Mouse (Mus musculus) adrenal gland, postnatal 14 days (tissue): Measurements from ENCODE around the gene Vav2. TPM values are rescaled to one million over a fixed set of nuclear protein-coding genes. Genes with fewer than 3 reads are reported as not detected.

Source experiments
- DNase-seq: peaks from one replicate; pipeline ENCODE4 v3.0.0; 2021; ENCODE audit warnings: mixed read lengths
- long read RNA-seq, 2 experiments: library from polyadenylated mRNA; stranded (forward); transcript quantifications; one replicate each; pipeline ENCODE4 v2.0.0; 2021
- total RNA-seq: library from RNA; stranded (reverse); gene quantifications from 2 replicates; pipeline ENCODE4 v1.2.3, GENCODE M21; 2021

Gene Vav2
- total RNA-seq = 21.7 and 28.3 TPM in 2 replicates
- long read RNA-seq, experiment 1, partial matches to known transcripts = 6 of 26 reads
- long read RNA-seq, experiment 1, other reads (novel, unspliced or antisense) = 20 of 26 reads
- long read RNA-seq, experiment 2, partial matches to known transcripts = 2 of 16 reads
- long read RNA-seq, experiment 2, other reads (novel, unspliced or antisense) = 14 of 16 reads

DNA sequence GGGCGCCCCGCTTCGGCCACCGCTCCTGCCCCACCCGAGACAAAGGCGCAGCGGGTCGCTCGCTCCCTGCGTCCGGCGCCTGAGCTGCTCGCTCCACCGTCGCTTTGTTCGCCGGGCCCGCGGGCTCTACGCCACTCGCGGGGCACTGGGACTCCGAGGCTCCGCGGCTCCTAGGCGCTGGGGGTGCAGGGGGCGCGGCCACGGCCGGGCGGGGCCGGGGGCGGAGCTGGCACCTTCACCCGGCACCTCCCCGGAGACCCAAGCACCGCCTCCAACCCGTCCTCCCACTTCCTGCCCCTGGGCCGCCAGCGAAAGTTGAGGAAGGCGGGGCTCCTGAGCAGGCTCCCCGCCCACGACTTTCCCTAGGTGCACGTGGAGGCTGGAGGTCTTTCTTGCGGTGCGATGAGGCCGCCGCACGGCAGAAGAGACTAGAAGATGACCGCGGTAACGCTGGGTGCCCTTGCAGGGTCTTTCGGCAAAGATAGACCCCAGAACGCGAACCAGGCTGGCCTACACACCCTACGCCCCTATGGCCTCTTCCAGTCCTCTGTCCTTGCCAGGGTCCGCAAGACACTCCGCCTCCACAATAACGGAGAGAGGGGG is at the start of gene Vav2:
Gene Vav2, minus strand, starts transcription at position 179 of the 603 bp plus-strand sequence.
- peak; percentile 98 for DNase-seq

DNA sequence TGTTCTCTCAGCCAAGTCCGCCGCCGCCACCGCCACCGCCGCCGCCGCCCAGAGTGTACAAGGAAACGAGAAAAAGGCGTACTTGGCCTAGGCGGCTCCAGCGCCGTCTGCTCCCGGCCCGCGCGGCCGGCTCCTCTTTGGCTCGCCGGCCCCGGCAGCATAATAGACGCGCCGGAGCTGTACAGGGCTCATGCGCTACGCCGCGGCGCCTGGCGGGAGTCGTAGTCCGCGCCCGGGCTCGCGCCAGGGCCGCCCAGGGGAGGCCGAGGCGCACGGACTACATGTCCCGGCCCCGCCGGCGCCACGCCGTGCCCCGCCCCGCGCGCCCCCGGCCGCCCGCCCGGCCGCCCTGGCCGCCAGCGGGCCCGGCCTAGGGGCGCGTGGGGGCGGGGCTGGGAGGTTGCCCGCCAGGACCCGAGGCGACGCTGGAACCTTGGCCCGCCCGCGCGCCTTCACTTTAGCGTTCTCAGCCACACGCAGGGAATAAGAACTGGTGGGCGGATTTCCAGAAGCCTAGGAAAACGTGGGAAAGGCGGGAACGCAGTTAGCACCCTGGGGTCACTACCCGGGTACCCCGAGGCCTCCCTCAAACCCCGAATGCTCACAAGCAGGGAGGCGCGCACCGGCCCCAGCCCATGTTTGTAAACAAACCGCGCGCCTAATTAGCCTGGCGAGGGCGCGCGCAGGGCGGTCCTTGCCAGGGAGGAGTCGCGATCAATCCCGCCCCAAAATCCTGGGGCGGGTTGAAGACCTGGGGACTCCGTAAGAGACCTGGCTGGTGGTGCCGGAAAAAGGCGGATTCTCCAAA is 48.9 kb upstream of the Vav2 start:
- DNase-seq = peak; percentile 96

DNA sequence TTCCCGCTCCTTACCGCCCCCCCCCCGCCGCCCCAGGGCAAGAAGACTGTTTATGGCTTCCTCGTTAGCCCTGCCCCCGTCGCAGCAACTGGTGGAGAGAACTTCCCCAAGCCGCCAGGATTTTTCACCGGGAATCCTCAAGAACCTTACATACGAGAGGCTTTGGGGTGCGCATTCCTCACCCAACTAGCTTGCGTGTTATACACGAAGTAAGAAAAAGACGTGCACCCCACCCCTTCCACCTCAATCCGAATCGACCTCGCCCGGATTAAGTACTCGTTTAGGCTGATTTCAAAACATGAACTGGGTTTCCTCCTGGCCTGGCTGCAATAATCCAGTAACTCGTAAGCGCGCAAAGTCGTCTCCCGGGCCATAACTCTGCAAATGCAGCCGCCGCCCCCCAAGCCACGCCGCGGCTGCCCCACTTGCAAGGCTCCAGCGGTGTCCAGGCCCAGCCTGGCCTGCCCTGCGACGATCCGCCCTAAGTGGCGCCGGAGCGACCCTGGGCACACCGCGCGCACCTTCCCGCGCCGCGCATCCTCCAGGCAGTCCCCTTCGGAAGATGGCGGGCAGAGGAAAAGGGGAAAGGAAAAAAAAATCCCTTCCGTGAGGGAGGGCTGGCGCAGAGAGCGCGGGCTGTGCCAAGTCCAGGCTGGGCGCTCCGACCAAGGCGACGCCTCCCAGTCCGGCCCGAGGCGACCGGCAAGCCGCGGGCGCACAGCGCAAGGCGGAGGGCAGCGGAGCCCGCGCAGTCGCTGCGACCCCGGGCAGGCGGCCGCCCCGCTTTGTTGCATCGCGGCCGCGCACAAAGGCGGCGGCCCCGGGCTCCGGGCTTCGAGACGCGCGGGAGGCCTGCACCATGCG is 48.0 kb upstream of the Vav2 start:
- DNase-seq = peak; percentile 72

DNA sequence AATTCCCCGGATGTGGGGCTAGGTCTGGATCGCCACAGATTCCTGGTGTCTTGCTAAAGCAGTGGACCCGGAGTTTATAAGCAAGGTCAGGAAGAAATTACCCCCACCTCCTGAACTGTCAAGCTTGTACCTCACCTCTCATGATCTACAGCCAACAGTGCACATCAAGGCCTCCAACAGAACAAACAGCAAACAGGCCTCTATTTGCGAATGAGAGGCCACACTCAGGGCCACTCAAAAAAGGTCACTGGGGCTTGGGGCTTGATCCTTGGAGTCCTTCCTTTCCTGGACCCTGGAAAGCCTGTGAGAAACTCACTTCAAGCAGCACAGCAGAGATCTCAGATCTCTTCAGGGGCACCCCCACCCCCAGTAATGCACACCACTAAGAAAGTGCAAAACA is 47.1 kb upstream of the Vav2 start:
- peak; percentile 51 for DNase-seq

DNA sequence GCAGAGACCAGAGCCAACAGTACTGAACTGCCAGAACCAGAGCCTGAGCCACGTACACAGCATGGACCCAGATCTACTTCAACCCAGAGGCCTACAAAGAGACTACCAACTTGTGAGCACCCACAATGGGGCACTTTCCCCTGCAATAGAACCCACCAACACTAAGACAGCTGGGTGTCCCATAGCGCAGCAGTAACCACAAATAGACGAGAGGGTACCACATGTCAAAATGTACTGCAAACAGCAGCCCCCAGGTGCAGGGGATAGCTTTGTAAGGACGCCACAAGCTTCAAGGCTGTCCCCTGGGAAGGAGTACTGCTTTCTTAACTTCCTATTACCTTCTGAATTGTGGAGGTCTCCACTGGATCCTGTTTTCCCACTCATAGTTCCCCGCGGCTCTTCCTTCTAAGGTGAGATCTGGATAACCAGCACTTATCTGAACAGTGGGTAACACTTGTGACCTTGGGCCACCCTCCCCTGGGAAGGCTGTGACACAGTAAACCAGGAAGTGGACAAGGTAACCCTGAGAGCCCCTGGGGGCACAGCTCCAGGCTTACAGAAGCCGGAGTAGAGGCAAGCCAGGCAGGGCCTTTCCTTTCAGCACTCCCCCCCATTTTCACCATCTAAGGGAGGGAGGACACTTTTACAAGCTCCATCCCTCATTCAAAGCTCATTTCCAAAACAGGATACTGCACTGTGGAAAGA is 46.4 kb upstream of the Vav2 start:
- DNase-seq = peak; percentile 69

DNA sequence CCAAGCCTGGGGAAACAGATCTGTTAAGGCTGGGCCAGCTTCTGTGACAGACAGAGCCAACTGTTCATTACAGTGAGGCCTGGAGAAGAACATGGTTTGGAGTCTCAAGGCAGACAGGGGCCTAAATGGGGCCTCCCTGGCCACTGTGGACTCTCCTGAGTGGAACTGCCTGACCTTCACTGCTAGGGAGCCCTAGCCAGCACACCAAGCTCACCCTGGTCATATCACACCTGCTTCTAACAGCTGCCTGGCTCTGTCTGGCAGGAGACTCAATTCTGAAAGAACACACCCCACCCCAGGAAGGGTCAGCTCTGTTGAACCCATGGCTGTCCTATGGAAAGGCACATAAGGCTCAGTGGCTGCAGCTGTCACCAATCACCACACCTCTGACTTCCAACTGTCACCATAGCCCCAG is 44.3 kb upstream of the Vav2 start:
- DNase-seq = no peak

DNA sequence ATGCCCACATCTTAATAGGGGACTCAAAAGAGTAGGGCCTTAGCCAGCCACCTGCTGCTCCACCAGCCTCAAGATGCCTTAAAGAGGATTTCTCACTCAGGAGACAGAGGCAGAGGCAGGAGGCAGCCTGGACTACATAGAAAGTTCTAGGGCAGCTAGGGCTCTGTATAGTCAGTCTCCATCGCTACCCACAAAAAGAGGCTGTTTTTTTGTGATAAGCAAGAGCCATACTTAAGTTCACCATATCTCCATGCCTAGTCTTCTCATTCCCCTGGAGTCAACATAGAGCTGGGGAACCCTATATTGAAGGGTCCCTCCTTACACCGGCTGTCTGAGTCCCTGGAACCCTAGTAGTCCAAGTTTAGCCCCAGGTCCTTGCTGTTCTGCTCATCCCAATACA is 43.7 kb upstream of the Vav2 start:
- no peak for DNase-seq

DNA sequence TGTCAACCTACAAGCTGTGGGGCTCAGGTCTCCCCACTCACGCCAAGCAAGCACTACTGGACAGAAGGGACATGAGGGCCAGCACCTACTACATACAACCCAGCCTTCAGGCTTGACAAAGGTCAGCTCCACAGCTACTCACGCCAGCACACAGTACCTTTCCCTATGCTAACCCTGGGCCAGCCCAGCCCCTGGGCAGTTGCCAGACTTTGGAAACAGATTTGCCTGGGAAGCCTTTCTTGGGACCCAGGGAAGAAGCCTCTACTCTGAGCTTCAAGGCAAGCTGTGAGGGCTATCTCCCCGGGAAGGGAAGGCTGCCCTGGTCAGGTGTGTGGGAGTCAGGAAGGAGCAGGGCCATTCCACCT is 43.1 kb upstream of the Vav2 start:
- DNase-seq = peak; percentile 72

DNA sequence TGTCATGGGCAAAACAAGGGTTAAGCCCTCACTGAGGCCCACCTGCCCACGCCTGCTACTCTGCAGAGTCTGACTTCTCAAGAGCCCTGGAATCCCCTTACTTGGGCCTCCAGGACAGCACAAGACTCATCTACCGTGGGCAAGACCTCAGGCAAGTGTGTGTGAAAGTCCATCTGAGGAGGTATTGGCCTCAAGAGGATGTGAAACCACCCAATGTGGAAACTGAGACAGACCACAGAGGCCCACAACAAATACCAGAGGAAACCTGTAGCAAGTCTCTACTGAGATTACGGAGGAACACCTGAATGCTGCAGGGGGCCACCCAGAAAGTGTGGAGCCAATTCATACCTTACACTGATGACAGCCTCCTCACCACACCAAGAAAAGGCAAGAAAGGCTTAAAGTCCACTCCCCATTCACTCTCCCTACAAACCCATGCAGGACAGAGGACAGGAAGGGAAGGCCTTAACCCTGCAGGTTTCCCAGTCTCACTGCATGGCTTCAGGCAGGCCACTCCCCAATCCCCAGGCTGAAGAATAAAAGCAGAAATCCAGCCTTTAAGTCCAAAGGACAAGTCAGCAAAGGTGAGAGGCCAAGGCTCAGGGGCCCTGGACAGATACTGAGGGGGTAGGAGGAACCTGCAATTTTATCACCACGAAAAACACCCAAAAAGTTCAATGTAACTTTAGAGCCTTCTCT is 42.6 kb upstream of the Vav2 start:
- no peak for DNase-seq

DNA sequence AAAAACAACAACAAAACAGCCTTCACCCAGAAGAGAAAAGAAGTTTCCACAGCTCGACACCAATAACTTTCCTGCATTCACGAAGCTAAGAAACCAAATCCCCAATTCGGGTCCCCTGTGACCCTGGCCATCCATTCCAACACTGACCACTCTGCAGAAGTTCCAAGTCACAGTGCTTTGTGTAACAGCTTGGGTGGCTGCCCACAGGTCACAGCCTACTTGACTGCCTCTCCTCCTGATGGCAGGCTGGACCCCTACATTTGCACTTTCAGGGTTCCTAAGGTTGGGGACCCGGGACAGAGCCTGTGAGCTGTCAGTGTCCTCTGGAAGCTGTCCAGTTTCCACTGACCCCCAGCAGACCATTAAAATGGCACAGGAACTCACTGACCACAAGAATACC is 36.1 kb upstream of the Vav2 start:
- peak; percentile 17 for DNase-seq

DNA sequence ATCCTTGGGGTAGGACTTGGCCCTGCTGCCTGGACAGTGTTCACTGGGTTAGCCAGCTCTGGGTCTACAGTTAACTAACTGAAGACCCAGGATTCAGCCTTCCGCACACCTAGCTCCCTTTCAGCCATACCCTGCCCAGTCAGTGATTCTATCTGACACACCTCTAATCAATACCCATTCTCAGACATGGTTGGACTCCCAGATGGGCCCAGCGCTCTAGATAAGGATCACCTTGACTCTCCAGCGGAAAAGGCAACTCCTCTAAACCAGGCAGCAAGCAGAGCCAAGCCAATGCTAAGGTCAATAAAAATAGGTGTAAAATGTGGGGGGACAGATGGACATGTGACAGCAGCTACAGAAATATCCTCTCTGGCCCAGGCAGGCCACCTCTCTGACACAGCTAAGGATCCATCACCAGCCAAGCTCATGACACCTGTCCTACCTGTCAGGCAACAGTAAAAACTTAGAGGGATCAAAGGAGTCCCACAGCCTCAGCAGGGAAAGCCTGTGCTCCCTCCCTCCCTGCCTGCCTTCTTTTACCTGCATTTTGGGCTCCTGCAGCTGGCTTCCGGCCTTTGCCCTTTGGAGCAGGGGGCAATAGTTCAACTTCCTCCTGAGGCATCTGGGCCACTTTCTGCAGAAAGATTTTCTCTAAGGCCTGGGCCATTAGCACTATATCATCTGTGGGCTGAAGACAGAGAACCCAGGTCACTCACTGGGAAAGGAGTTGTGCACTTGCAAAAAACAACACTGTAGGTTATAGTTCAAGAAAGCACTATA is 35.2 kb upstream of the Vav2 start:
- peak; percentile 3 for DNase-seq

DNA sequence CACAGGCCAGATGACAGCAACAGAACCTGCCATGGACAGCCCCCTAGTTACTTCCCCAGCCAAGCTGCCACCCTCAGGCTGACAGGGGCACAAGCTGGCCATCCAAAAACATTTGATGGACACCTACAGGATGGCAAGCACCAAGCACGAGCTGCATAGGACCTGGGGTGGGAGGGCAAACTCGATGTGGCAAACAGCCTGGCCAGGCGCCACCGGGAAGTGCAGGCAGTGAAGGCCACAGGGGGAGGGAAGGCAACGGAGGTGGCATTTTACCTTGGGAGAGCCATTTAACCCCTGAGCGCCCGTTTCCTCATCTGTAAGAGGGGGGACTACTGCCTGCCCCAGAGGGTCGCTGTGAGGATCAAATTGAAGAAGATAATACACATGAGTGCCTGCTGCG is 33.8 kb upstream of the Vav2 start:
- DNase-seq = peak; percentile 90

DNA sequence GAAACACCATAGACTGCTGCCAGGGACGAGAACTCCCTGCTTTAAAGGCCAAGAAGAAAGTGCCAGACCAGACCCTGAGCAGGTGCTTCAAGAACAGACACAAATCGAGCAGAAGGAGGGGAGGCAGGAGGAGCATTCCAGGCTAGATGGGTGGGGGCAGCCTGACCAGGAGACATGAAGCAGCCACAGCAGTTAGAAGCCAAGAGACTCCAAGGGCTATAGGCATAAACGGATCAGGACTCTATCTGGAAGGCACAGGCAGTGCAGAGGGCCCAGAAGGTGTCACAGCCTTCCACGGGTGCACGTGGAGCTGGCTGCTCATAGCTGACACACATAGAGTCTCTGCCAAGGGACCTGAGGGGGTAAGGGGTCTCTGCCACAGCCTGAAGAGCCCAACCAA is 33.3 kb upstream of the Vav2 start:
- DNase-seq = no peak

DNA sequence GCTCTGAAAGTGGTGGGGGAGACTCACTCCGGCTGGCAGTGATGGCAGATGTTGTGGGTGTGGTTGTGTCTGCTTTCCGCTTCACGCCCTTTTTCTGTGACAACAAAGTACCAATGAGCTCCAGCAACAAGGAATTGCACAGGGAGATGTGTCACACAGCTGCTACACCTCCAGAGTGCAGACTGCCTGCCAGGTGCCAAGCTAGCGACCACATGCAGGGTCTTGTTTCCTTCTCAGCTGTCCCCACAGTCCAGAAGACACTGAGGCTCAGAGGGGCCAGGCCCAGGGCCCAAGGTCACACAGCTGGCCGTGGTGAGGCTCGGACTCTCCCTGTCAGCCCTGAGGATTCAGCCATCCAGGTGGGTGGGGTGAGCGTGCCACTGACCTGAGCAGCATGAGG is 32.9 kb upstream of the Vav2 start:
- peak; percentile 6 for DNase-seq

DNA sequence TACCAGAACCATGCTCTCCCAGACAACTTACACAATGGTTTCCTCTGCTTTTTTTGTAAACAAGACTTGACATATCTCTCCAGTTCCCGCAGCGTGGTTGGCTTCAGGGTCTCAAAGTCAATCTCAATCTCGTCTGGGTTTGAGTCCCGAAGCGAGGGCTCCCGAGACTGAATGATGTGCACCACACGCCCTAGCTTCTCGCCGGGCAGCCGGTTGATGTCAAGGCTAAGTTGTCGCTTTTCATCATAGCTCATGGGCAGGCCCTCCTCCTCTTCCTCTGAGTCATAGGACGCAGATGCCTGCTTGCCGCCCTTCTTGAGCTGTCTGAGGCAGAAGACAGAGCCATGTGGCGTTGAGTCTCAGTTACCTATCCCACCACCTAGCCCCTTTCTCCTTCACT is 23.4 kb upstream of the Vav2 start:
- DNase-seq = peak; percentile 82

DNA sequence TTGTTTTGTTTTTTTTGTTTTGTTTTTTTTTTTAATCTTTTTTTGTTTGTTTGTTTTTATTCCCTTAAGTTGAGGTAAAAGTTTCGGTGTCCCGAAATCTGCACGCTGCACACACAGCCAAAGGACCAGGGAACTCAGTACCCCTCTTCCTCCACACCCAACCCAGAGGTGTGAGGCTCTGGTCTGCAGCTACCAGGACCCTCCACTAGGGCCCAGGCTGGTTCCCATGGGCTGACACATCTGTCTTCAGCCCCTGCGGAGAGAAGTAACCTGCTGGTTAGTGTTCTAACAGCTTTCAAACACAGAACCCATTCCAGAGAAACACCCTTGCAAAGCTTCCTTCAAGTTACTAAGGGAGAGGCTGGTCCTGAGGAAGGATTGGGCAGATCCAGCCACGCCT is 20.9 kb upstream of the Vav2 start:
- no peak for DNase-seq

DNA sequence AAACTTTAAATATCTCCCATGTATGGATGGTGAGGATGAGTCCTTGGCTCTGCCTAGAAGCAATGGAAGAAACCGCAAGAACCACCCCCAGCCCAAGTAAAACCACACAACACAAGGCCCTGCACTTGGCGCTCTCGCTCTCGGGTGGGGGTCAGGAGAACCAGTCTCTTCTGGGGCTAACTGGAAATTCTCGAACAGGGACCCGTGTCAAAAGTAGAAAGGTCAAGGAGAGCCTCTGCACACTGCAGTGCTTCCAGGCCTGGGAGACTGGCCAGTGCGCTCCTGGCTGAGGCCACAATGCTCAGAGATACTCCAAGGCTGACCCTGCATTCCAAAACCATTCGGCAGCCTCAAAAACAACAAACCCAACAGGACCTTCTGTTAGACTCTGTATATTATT is 20.0 kb upstream of the Vav2 start:
- peak; percentile 81 for DNase-seq

DNA sequence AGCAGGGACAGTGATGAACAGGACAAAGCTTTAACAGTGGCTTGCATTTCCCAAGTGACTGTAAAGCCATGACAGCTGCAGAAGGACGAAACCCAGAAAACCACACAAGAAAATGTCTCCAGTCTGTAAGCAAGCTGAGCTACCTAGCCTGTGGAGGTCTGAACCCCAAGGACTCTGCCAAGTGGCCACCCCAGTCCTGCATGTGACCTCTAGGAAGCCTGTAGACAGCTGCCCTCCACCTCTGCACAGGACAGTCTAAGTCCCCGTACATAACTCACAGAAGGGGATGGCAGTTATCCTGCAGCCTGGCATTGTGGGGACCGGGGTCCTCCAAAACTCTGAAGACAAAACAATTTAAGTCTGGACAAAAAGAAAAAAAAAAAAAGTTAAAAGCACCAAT is 19.1 kb upstream of the Vav2 start:
- DNase-seq = no peak

DNA sequence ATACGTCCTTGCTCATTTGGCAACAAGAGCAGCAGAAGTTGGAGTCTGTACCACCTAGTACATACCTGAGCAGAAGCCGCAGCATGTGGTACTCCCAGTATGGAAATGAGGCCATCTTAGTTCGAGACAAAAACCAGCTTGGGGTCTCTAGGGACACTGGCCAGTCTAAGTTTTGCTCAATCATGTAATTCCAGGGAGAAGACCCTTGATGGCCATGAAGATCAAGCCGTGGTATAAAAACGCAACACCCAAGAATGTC is 16.5 kb upstream of the Vav2 start:
- no peak for DNase-seq

DNA sequence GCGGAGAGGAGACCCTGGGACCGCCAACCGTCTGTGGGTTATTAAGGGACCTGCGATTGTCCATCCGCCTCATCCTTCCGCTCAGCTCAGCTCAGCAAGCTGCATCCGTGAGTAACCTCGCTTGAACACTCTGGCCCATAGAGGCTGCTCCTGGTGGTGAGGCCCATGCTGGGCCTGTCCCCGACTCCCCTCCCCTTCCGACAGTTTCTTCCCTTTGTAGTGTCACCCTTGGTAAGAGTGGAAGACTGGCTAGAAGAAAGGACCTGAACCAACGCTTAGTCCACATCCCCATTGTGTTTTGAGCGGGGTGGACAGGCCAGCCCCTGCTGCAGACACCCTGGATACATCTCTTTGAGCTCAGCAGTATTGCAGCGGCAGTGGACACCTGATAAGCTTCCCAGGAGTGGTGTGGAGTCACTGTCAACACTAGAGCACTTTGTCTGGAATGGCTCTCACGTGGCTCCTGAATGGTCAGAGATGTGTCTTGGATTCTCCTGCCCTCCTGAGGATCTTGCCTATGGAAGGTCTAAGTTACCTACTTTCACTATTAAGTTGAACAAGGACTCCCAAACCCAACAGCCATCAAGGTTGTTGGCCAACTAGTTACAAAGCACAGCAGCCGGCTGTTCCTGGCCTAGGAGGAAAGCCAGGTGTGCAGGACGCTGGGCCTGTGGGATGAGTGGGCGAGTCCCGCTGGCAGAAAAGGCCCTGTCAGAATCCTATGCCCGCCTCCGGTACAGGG is 16.0 kb upstream of the Vav2 start:
- peak; percentile 54 for DNase-seq
